Mouse (Mus musculus): ENCODE measurements around the gene Fosl1.
"Not testable (repeated sequence)": the region's sequence is repeated elsewhere in the genome, so short reads cannot be mapped to it uniquely, and the experiment has no call there.

GRCm38 (mm10) chr19:5493301-5493721 is 46.0 kb downstream of the Fosl1 start:
- not testable (repeated sequence) for TF ChIP-seq CHD2 (IDR thresholded peaks at IDR 0.05; ENCODE audit: low read depth, low read length); ZNF384 (IDR thresholded peaks at IDR 0.05; ENCODE audit: low read depth, low read length); ZC3H11A (IDR thresholded peaks at IDR 0.05; ENCODE audit: borderline replicate concordance, low read depth, low read length)

All from ES-E14 (cell line).